Mouse (Mus musculus) gastrocnemius, postnatal 14 days (tissue): ENCODE measurements around the gene Nipsnap2. TPM values are rescaled to one million over a fixed set of nuclear protein-coding genes. Genes with fewer than 3 reads are reported as not detected.
"Not testable (repeated sequence)": the region's sequence is repeated elsewhere in the genome, so short reads cannot be mapped to it uniquely, and the experiment has no call there.

Source experiments
- DNase-seq: peaks from one replicate; pipeline ENCODE4 v3.0.0; 2021; ENCODE audit warnings: mixed read lengths
- intact Hi-C: fragments of 180-260 bp; cut with DNase I; formaldehyde crosslinking; loops from one replicate; pipeline ENCODE4 v1.15.1; 2025; ENCODE audit warnings: low total_unique reads
- long read RNA-seq, 2 experiments: library from polyadenylated mRNA; stranded (forward); transcript quantifications; one replicate each; pipeline ENCODE4 v2.0.0; 2021
- total RNA-seq, 2 experiments: library from RNA; stranded (reverse); gene quantifications; 2 replicates each; pipeline ENCODE4 v1.2.3; 2021

The Nipsnap2 gene
- 100 to 1,000 TPM; 470 to 562 TPM for total RNA-seq
- long read RNA-seq, experiment 1, transcript Nipsnap2-201 (10 exons, 2,112 nt): major isoform, 1,074 of 1,136 reads
- long read RNA-seq, experiment 1, transcript Nipsnap2-205 (11 exons, 1,600 nt): minor isoform, 11 of 1,136 reads
- long read RNA-seq, experiment 1, transcript Nipsnap2-204 (3 exons, 871 nt): minor isoform, 7 of 1,136 reads
- long read RNA-seq, experiment 1, partial matches to known transcripts: 17 of 1,136 reads
- long read RNA-seq, experiment 1, other reads (novel, unspliced or antisense): 27 of 1,136 reads
- long read RNA-seq, experiment 2, transcript Nipsnap2-201 (10 exons, 2,112 nt): major isoform, 1,203 of 1,281 reads
- long read RNA-seq, experiment 2, transcript Nipsnap2-204 (3 exons, 871 nt): minor isoform, 8 of 1,281 reads
- long read RNA-seq, experiment 2, transcript Nipsnap2-205 (11 exons, 1,600 nt): minor isoform, 13 of 1,281 reads
- long read RNA-seq, experiment 2, partial matches to known transcripts: 40 of 1,281 reads
- long read RNA-seq, experiment 2, other reads (novel, unspliced or antisense): 17 of 1,281 reads

DNA sequence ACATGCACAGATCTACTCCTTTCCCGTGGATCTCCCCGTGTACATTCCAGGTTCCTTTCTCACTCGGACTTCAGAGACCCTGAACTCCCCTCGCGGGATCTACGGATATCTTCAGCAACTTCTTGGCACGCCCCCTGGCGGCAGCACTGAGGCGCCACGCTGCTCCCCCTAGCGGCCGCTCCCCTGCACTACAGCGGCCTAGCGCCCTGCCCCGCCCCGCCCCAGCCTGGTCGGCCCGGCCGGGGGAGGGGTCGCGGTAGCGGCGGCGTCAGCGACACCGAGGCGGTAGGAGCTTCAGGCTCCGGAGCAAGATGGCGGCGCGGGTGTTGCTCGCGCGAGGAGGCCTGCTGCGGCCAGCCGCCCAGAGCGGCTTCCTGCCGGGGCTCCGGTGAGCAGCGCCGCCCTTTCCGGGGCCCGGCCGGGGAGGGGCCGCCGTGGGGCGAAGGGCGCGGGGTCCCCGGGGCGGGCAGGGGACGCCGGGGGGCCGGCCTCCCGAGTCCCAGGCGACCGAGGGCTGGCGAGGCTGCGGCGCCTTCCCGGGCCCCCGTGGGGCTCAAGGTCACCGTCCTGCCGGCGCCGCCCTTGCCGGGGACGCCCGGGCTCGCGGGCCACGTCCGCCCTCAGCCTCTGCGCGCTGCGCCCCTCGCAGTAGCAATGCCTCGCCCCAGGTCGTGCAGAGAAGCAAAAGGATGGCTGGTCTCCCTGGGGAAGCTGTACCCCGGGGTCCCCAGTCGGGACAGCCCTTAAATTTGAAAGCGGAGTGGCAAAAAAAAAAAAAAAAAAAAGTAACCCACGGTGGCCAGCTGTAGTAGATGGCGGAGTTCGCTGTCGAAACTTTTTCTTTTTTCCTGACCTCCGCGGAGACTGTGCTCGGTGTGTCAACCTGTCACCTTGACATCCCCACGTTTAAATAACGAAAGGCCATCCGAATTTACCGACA lies at the start of gene Nipsnap2:
Gene Nipsnap2, plus strand, starts transcription at position 230 of the 940 bp plus-strand sequence.
- intact Hi-C loops: no loop called here
- peak; percentile 91 for DNase-seq

DNA sequence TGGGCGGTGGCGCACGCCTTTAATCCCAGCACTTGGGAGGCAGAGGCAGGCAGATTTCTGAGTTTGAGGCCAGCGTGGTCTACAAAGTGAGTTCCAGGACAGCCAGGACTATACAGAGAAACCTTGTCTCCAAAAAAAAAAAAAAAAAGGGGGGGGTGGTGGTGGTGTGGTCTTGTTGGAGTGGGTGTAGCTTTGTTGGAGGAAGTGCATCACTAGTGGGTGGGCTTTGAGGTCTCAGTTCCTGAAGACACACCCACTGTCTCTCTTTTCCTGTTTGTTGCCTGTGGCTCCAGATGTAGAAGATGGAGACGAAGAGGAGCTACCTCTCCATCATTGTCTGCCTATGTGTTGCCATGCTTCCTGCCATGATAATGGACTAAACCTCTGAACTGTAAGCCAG lies 39.7 kb upstream of the Nipsnap2 start:
- DNase-seq, intact Hi-C loops: not testable (repeated sequence)

DNA sequence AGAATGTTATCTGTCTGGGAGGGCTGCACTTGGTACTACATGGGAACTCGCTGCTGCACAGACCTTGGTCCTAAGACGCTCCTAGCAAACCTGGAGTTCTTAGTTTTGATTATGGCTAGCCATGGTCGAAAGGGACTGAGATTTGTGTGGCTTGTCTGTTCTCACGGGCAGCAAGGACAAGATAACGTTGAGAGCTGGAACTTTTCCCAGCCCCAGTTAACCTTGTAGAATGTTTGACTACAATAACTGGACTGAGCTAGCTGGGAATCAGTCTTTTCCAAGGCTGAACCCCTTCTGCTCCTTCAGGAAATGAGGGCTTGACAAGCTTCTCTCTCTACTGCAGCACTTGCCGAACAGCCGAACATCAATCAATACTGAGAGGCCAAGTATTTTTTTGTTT lies 37.2 kb upstream of the Nipsnap2 start:
- intact Hi-C loops: no loop called here
- DNase-seq: no peak

DNA sequence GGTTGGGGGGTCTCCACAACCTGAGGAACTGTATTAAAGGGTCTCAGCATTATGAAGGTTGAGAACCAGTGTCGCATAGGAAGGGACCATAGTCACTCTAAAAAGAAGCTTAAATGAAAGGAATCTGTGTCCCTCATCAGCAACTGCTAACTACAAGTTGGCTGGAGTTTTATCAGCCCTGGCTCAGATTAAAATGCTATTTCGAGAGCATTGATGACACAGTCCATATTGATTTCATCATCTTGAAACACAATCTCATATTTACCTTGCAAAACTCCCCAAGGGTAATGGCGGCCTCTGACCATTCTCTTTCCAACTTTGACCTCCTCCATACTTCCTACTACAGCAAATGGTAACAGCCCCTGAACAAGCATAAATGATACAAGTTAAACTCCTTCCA lies 34.3 kb upstream of the Nipsnap2 start:
- intact Hi-C loops: no loop called here
- no peak for DNase-seq

DNA sequence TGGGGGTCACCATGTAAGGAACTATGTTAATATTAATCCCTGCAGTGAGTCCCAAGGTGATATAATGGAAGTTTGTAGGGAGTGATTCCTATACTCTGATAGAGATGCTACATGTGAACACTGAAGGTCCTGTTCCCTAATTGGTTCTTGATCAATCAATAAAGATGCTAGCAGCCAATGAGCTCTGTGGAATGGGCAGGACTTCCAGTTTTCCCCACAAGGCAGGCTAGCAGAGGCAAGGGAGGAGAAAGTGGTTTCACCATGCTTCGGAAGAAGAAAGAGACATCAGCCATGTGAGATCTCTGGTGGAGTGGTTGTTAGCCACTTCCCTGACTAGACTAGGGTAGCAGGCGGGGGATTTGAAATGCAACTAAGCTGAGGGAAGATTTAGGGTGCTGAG lies 24.4 kb upstream of the Nipsnap2 start:
- DNase-seq: no peak
- intact Hi-C loops: no loop called here

DNA sequence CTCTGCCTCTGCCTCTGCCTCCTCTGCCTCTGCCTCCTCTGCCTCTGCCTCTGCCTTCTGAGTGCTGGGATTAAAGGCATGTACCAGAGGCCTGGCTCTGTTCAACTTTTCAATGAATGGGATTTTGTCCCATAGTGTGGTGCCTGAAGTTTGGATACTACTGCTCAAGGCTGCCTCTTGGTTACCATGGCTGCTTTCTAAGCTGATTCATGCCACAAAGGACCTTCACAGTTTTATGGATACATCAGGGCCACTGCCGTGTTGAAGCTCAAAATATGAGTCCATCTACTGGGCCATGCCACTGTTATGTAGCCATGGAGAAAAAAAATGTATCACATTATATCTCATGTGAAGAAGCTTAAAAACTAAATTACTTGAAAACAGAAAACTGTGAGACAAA lies 23.2 kb upstream of the Nipsnap2 start:
- intact Hi-C loops: no loop called here
- no peak for DNase-seq

DNA sequence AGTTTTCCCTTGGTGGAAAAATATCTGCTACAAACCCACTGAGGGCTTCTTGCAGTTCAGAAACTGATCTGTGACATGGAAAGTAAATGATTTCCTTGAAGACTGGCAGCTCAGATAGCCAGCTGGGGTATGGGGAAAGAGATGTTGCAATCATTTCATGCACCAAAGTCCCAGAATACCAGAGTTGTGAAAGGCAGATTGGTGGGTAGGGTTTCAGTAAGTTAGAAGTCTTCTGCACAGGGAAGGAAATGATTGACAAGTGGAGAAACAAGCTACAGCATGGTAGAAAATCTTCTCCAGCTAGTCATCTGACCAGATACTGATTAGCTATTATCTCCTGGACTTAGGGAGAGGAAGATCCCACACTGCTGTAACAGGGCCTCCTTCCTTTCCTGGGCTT lies 21.5 kb upstream of the Nipsnap2 start:
- intact Hi-C loops: no loop called here
- DNase-seq: no peak

GRCm38 (mm10) chr5:129708412-129708811 lies 16.5 kb upstream of the Nipsnap2 start, which contains the start of gene Sept14:
Gene Sept14, minus strand, starts transcription at chr5:129708512.
- intact Hi-C loops: no loop called here
- DNase-seq: no peak

DNA sequence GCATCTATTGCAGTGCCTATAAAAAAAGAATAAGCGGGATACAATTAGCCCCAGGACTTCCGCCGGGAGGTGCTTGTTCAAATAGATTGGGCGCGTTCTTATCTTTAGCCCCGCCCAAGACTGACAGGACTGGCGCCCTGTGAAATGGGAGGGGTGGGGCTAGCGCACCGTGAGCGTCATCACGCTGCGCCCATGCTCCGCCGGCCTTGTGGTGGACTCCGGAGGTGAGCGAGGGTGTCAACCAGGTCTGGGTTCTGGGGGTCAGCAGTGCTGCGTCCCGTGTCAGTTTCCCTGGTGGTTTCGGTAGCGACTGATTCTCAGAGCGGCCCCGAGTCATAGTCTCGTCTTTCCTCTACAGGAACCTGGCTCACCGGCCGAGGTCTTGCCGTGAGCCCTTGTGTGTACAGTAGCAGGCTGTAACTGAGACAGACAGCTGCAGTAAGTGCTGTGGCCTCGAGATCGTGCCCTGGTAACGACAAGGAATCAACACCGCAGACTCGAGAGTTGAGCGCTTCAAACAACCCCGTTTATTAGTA lies 9.5 kb upstream of the Nipsnap2 start, which contains the start of gene Mrps17:
Gene Mrps17, plus strand, starts transcription at position 172 of the 536 bp plus-strand sequence.
- peak; percentile 92 for DNase-seq
- intact Hi-C loops: loop anchor here (10.0 kb wide), 1 partner anchor 111 kb away; no protein-coding TSS in a partner anchor

DNA sequence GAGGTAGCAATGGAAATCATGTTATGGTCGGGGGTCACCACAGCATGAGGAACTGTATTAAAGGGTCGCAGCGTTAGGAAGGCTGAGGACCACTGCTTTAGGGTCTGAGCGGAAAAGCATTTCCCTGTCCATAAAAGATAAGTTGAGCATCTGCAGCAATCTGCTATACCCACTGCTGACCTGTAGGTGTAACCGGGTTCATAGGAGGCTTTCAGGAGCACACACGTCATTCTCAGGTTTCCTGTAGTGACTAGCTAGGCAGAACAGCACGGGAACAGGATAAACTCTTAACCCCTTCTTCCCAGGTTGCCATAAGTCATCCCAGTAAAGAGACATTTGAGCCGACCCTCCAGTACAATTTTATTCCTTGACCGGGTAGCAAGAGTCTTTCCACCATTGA lies 7.8 kb upstream of the Nipsnap2 start:
- intact Hi-C loops: loop anchor here (10.0 kb wide), 1 partner anchor 112 kb away; no protein-coding TSS in a partner anchor
- no peak for DNase-seq

- DNase-seq: no peak
- intact Hi-C loops: no loop called here
These were observed 4.7 kb upstream of the Nipsnap2 start for GRCm38 (mm10) chr5:129720176-129720575.

DNA sequence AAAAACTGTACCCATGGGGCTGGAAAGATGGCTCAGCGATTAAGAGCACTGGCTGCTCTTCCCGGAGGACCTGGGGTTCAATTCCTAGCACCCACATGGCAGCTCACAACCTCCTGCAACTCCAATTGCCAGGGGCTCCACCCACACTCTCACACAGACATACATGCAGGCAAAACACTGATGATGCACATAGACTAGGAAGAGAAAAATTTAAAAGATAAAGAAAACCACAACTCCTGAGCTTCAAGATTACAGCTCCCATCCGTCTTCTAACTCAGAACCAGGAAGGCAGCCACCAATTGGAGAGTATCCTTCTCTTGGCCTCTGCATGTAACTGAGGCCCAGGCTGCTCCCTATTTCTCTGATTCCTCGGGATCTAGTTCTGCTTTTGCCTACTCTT lies 595 bp upstream of the Nipsnap2 start:
- no peak for DNase-seq
- intact Hi-C loops: no loop called here

- intact Hi-C loops: no loop called here
- DNase-seq: peak; percentile 13
These were observed 1.0 kb downstream of the Nipsnap2 start for GRCm38 (mm10) chr5:129725774-129726392.

DNA sequence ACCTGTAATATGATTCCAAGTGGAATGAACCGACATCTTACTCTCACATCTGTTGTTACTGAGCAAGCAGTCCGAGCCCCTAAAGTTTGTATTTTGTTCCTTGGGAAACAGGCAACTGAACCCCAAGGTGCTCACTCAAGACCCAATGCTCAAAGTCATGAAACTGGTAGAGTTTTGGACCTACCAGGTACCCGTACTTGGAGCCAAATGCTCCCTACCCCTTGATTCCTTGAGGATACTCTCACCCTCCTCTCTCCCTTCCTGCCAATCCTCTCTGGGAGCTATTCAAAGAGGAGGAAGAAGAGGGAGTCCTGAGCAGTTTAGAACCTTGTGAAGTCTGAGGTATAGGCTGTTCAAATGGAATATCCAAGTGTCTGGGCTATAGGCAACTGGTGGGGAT lies 1.9 kb downstream of the Nipsnap2 start:
- no peak for DNase-seq
- intact Hi-C loops: no loop called here

DNA sequence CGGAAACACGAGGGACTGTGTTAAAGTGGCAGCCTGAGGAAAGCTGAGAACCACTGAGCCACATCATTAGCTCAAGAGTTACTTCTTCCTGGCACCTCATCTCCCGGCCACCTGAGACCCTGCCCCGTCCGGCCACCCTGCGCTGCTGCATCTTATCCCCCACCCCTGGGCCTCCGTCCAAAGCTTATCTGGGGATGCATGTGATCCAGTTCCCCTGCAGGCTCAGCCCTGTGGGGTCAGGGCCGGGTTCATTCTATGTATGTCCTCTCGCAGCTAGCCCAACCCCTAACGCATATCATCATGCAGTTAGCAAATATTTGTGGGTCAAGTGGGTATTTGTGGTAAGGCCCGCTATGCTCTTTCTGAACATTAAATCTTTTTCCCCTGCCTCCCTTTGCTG lies 4.4 kb downstream of the Nipsnap2 start:
- intact Hi-C loops: no loop called here

DNA sequence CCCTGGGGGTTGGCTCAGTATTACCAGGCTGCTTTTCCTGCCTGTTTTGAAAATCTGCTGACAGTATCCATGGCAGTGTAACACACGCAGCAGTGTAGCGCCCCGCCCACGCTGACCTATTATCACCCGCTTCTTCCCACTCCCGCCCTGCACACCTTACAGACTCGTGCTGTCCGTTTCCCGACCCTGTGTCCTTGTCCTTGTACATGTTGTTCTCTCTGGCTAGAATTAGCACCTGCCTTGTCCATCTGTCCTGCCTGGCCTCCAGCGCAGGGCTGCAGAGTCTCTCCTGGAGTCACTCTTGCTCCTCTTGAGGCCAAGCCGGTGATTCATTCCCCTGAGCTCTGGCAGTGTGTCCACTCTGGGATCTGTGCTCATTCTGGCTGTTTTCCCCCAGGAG lies 5.5 kb downstream of the Nipsnap2 start:
- DNase-seq: peak; percentile 58
- intact Hi-C loops: no loop called here

More for the DNA sequence above, 4.4 kb downstream of the Nipsnap2 start:
- DNase-seq: peak; percentile 36

DNA sequence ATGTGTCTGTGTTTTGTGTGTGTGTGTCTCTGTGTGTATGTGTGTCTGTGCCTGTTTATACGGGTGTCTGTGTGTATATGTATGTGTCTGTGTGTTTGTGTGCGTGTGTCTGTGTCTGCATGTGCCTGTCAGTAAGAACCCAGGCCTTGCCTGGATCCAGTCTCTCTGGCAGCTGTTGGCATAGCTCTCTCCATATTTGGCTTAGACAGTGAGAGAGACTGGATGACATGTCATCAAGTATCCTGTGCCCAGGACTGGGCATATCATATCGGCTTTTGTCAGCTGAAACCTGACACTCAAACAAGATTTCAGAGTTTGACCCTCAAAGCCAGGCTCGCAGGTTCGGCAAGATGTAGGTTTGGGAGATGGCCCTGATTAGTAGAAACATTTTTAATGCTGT lies 6.2 kb downstream of the Nipsnap2 start:
- peak; percentile 34 for DNase-seq
- intact Hi-C loops: no loop called here

- intact Hi-C loops: loop anchor here (10.0 kb wide), 1 partner anchor 136 kb away; no protein-coding TSS in a partner anchor
- DNase-seq: no peak
These were observed 16.1 kb downstream of the Nipsnap2 start for GRCm38 (mm10) chr5:129740976-129741375.

GRCm38 (mm10) chr5:129742903-129743488 lies 18.1 kb downstream of the Nipsnap2 start:
- DNase-seq: no peak
- intact Hi-C loops: loop anchor here (10.0 kb wide), 1 partner anchor 138 kb away; no protein-coding TSS in a partner anchor
